Mouse (Mus musculus) heart, postnatal 10 days (tissue): ENCODE results near the gene Ap2s1. TPM values are rescaled to one million over a fixed set of nuclear protein-coding genes. Genes with fewer than 3 reads are reported as not detected.

Experiments
- DNase-seq, 2 experiments: peaks; one replicate each; pipeline ENCODE4 v3.0.0; 2021
- intact Hi-C: fragments of 180-260 bp; cut with DNase I; formaldehyde crosslinking; loops from one replicate; pipeline ENCODE4 v1.15.1; 2025
- total RNA-seq, 2 experiments: library from RNA; stranded (reverse); gene quantifications; 2 replicates each; pipeline ENCODE4 v1.2.3; 2021

Gene Ap2s1
- total RNA-seq, 2 experiments from 2014 or later: 118 TPM

GRCm38 (mm10) chr7:16746093-16746492, 7.9 kb downstream of the Ap2s1 start:
- peak; percentile 70 to 80 for DNase-seq

GRCm38 (mm10) chr7:16747656-16748055, 9.4 kb downstream of the Ap2s1 start:
- intact Hi-C loops: loop anchor here (2.0 to 5.0 kb wide), 2 partner anchors 33 to 145 kb away; partner anchors contain the start of genes Gng8 and Slc1a5
- DNase-seq: no peak

More at GRCm38 (mm10) chr7:16746093-16746492, 7.9 kb downstream of the Ap2s1 start:
- intact Hi-C loops: loop anchor here (1.0 to 5.0 kb wide), 3 partner anchors 35 to 146 kb away; partner anchors contain the start of genes Gng8 and Slc1a5

- DNase-seq: no peak
- intact Hi-C loops: no loop called here
These were observed 13.8 kb downstream of the Ap2s1 start for GRCm38 (mm10) chr7:16752016-16752415.

- intact Hi-C loops: no loop called here
- DNase-seq: peak; percentile 60 to 64
These were observed 17.3 kb downstream of the Ap2s1 start for GRCm38 (mm10) chr7:16755362-16756017.

- intact Hi-C loops: no loop called here
- DNase-seq: no peak
These were observed 20.8 kb downstream of the Ap2s1 start for GRCm38 (mm10) chr7:16758872-16759574.

- intact Hi-C loops: loop anchor here (2.0 kb wide), 1 partner anchor 21 kb away; the partner anchor contains the start of gene Slc1a5
These were observed 22.1 kb downstream of the Ap2s1 start for GRCm38 (mm10) chr7:16760292-16760691.

GRCm38 (mm10) chr7:16761005-16761481, 22.8 kb downstream of the Ap2s1 start:
- intact Hi-C loops: loop anchor here (2.0 kb wide), 1 partner anchor 20 kb away; the partner anchor contains the start of gene Slc1a5
- DNase-seq: peak; percentile 86 to 87

More at GRCm38 (mm10) chr7:16760292-16760691, 22.1 kb downstream of the Ap2s1 start:
- peak; percentile 66 to 78 for DNase-seq

GRCm38 (mm10) chr7:16761630-16762029, 23.4 kb downstream of the Ap2s1 start:
- intact Hi-C loops: loop anchor here (2.0 kb wide), 1 partner anchor 19 kb away; the partner anchor contains the start of gene Slc1a5
- DNase-seq: peak in 1 of 2 experiments; percentile 37

- peak; percentile 30 to 49 for DNase-seq
- intact Hi-C loops: no loop called here
These were observed 25.4 kb downstream of the Ap2s1 start for GRCm38 (mm10) chr7:16763463-16764218.

GRCm38 (mm10) chr7:16766443-16766842, 28.2 kb downstream of the Ap2s1 start:
- no peak for DNase-seq
- intact Hi-C loops: no loop called here

- DNase-seq: no peak
- intact Hi-C loops: no loop called here
These were observed 37.7 kb downstream of the Ap2s1 start for GRCm38 (mm10) chr7:16775888-16776287.

GRCm38 (mm10) chr7:16780076-16780475, 41.9 kb downstream of the Ap2s1 start:
- intact Hi-C loops: loop anchor here (2.0 kb wide), 2 partner anchors 19 to 33 kb away; no protein-coding TSS in a partner anchor
- DNase-seq: peak; percentile 44 to 62

- intact Hi-C loops: loop anchor here (2.0 kb wide), 2 partner anchors 20 to 34 kb away; no protein-coding TSS in a partner anchor
These were observed 42.8 kb downstream of the Ap2s1 start, which contains the start of gene Slc1a5 for GRCm38 (mm10) chr7:16780825-16781554. TSS of gene Slc1a5 (plus strand) at chr7:16781340.

GRCm38 (mm10) chr7:16781555-16781815, 43.3 kb downstream of the Ap2s1 start:
- intact Hi-C loops: loop anchor here (2.0 kb wide), 2 partner anchors 21 to 35 kb away; no protein-coding TSS in a partner anchor
- no peak for DNase-seq

More at GRCm38 (mm10) chr7:16780825-16781554, 42.8 kb downstream of the Ap2s1 start, which contains the start of gene Slc1a5:
- DNase-seq: peak; percentile 92 to 94

GRCm38 (mm10) chr7:16781816-16782554, 43.8 kb downstream of the Ap2s1 start:
- intact Hi-C loops: loop anchor here (2.0 kb wide), 2 partner anchors 21 to 35 kb away; no protein-coding TSS in a partner anchor

GRCm38 (mm10) chr7:16782555-16783125, 44.4 kb downstream of the Ap2s1 start:
- peak; percentile 27 to 38 for DNase-seq
- intact Hi-C loops: no loop called here

More at GRCm38 (mm10) chr7:16781816-16782554, 43.8 kb downstream of the Ap2s1 start:
- DNase-seq: peak; percentile 37 to 51

GRCm38 (mm10) chr7:16783224-16783688, 45.0 kb downstream of the Ap2s1 start:
- DNase-seq: peak; percentile 23 to 32
- intact Hi-C loops: no loop called here

- intact Hi-C loops: no loop called here
- peak; percentile 63 to 72 for DNase-seq
These were observed 45.7 kb downstream of the Ap2s1 start for GRCm38 (mm10) chr7:16783758-16784415.
